Mouse (Mus musculus): ENCODE measurements around the gene A530084C06Rik. TPM values are rescaled to one million over a fixed set of nuclear protein-coding genes. Genes with fewer than 3 reads are reported as not detected.

The A530084C06Rik gene
- not detected in 2 replicates for polyA plus RNA-seq (2012; ENCODE audit: insufficient read depth, insufficient read length, missing spikeins)

- Histone ChIP-seq H3K27ac (ENCODE audit: insufficient read depth, low read depth, low read length) (no peak within 1 kb of the TSS), H3K4me3 (ENCODE audit: insufficient read depth, low read length) (peak within 1 kb of the TSS; percentile 30), H3K4me1 (ENCODE audit: control insufficient read depth, insufficient read depth, low read length) (no peaks in the 10 kb centered on the region; the same call in 1 of the 2 replicates)
- TF ChIP-seq CTCF (IDR thresholded peaks at IDR 0.05; ENCODE audit: low read depth, low read length) (no peak), POLR2A (IDR thresholded peaks at IDR 0.05; ENCODE audit: borderline replicate concordance, low read depth, low read length) (no peak)
Observed at GRCm38 (mm10) chr13:31558521-31559418, at the start of gene A530084C06Rik. TSS of gene A530084C06Rik (minus strand) at chr13:31559333.

- H3K27ac ChIP-seq (ENCODE audit: insufficient read depth, low read depth, low read length) = no peak overlapping the region
- no peak for TF ChIP-seq CTCF (IDR thresholded peaks at IDR 0.05; ENCODE audit: low read depth, low read length)
- TF ChIP-seq POLR2A (IDR thresholded peaks at IDR 0.05; ENCODE audit: borderline replicate concordance, low read depth, low read length) = no peak
- H3K4me3 ChIP-seq (ENCODE audit: insufficient read depth, low read length) = no peak overlapping the region
- no peaks in the 10 kb centered on the region for H3K4me1 ChIP-seq (ENCODE audit: control insufficient read depth, insufficient read depth, low read length)
Observed at GRCm38 (mm10) chr13:31603964-31604363, 44.8 kb upstream of the A530084C06Rik start.

DNA sequence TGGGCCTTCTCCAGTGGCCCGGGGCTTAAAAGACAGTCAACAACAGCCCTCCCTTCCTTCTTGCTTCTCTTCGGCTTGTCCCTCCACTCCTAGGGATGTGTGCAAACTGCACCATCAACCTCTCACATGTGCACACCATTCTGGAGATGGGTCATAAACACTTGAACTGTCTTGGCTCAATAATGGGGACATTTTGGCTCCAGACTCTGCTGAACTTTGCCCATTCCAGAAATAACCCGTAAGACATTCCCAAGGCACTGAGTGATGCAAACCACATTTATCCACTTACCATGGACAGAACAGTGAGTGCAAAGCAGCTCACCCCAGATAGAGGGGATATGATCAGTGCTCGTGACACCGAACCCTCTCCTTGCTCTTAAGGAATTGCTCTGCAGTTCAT is 40.4 kb upstream of the A530084C06Rik start:
- no peak overlapping the region for H3K4me3 ChIP-seq (ENCODE audit: insufficient read depth, low read length)
- no peak overlapping the region for H3K27ac ChIP-seq (ENCODE audit: insufficient read depth, low read depth, low read length)
- TF ChIP-seq CTCF (IDR thresholded peaks at IDR 0.05; ENCODE audit: low read depth, low read length) (no peak), POLR2A (IDR thresholded peaks at IDR 0.05; ENCODE audit: borderline replicate concordance, low read depth, low read length) (no peak)
- no peaks in the 10 kb centered on the region for H3K4me1 ChIP-seq (ENCODE audit: control insufficient read depth, insufficient read depth, low read length)

GRCm38 (mm10) chr13:31587341-31587740 is 28.2 kb upstream of the A530084C06Rik start:
- no peak for TF ChIP-seq POLR2A (IDR thresholded peaks at IDR 0.05; ENCODE audit: borderline replicate concordance, low read depth, low read length)
- no peak for TF ChIP-seq CTCF (IDR thresholded peaks at IDR 0.05; ENCODE audit: low read depth, low read length)
- Histone ChIP-seq H3K4me1 (ENCODE audit: control insufficient read depth, insufficient read depth, low read length) (no peaks in the 10 kb centered on the region), H3K4me3 (ENCODE audit: insufficient read depth, low read length) (no peak overlapping the region), H3K27ac (ENCODE audit: insufficient read depth, low read depth, low read length) (no peak overlapping the region)

GRCm38 (mm10) chr13:31579866-31580265 is 20.7 kb upstream of the A530084C06Rik start:
- TF ChIP-seq CTCF (IDR thresholded peaks at IDR 0.05; ENCODE audit: low read depth, low read length) (no peak), POLR2A (IDR thresholded peaks at IDR 0.05; ENCODE audit: borderline replicate concordance, low read depth, low read length) (no peak)
- Histone ChIP-seq H3K4me1 (ENCODE audit: control insufficient read depth, insufficient read depth, low read length) (no peaks in the 10 kb centered on the region), H3K27ac (ENCODE audit: insufficient read depth, low read depth, low read length) (no peak overlapping the region), H3K4me3 (ENCODE audit: insufficient read depth, low read length) (no peak overlapping the region)

DNA sequence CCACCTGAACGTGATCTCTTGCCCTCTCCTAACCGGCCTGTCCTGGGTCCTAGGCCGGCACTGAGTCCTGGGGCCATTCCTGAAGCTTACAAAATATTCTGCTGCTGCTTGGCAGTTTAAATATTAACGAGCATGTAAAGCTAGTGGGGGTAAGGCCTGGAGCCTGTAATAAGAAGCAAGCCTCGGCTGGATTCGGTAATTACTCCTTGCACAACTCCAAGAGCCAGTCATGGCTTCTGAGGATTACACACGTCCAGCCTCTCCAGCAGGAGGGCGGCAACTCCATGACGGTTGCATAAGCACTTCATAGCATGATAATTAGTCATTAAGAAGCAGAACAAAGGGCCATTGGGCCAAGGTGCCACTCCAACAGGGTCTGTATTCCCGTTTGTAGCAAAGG is 19.3 kb upstream of the A530084C06Rik start:
- no peak overlapping the region for H3K27ac ChIP-seq (ENCODE audit: insufficient read depth, low read depth, low read length)
- no peak overlapping the region for H3K4me3 ChIP-seq (ENCODE audit: insufficient read depth, low read length)
- no peak for TF ChIP-seq CTCF (IDR thresholded peaks at IDR 0.05; ENCODE audit: low read depth, low read length)
- no peak for TF ChIP-seq POLR2A (IDR thresholded peaks at IDR 0.05; ENCODE audit: borderline replicate concordance, low read depth, low read length)
- H3K4me1 ChIP-seq (ENCODE audit: control insufficient read depth, insufficient read depth, low read length) = no peaks in the 10 kb centered on the region

- no peak overlapping the region for H3K4me3 ChIP-seq (ENCODE audit: insufficient read depth, low read length)
Observed at GRCm38 (mm10) chr13:31577576-31577975, 18.4 kb upstream of the A530084C06Rik start.

GRCm38 (mm10) chr13:31576696-31577095 is 17.6 kb upstream of the A530084C06Rik start:
- no peak for TF ChIP-seq POLR2A (IDR thresholded peaks at IDR 0.05; ENCODE audit: borderline replicate concordance, low read depth, low read length)
- no peak for TF ChIP-seq CTCF (IDR thresholded peaks at IDR 0.05; ENCODE audit: low read depth, low read length)
- Histone ChIP-seq H3K4me3 (ENCODE audit: insufficient read depth, low read length) (no peak overlapping the region), H3K27ac (ENCODE audit: insufficient read depth, low read depth, low read length) (no peak overlapping the region), H3K4me1 (ENCODE audit: control insufficient read depth, insufficient read depth, low read length) (no peaks in the 10 kb centered on the region)

More at GRCm38 (mm10) chr13:31577576-31577975, 18.4 kb upstream of the A530084C06Rik start:
- Histone ChIP-seq H3K4me1 (ENCODE audit: control insufficient read depth, insufficient read depth, low read length) (no peaks in the 10 kb centered on the region), H3K27ac (ENCODE audit: insufficient read depth, low read depth, low read length) (no peak overlapping the region)
- TF ChIP-seq CTCF (IDR thresholded peaks at IDR 0.05; ENCODE audit: low read depth, low read length) (no peak), POLR2A (IDR thresholded peaks at IDR 0.05; ENCODE audit: borderline replicate concordance, low read depth, low read length) (no peak)

DNA sequence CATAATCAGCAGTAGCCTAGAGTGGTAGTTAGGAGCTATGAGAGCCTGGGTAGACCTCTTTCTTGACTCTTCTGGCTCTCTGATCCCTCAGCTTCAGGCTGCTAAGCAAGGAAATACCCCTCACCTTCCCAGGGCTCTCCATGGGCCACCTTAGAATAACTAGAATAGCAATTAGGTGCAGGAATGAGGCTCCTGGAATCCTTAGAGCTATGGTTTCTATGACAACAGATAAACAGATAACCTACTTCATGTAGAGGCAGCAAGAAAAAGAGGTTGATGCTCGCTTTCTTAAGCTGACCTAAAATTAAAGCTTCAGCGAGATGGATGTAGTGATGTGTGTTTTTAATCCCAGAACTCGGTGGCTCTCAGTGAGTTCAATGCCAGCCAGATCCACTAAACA is 15.5 kb upstream of the A530084C06Rik start:
- Histone ChIP-seq H3K4me3 (ENCODE audit: insufficient read depth, low read length) (no peak overlapping the region), H3K27ac (ENCODE audit: insufficient read depth, low read depth, low read length) (no peak overlapping the region), H3K4me1 (ENCODE audit: control insufficient read depth, insufficient read depth, low read length) (no peaks in the 10 kb centered on the region)
- TF ChIP-seq POLR2A (IDR thresholded peaks at IDR 0.05; ENCODE audit: borderline replicate concordance, low read depth, low read length) = no peak
- no peak for TF ChIP-seq CTCF (IDR thresholded peaks at IDR 0.05; ENCODE audit: low read depth, low read length)

DNA sequence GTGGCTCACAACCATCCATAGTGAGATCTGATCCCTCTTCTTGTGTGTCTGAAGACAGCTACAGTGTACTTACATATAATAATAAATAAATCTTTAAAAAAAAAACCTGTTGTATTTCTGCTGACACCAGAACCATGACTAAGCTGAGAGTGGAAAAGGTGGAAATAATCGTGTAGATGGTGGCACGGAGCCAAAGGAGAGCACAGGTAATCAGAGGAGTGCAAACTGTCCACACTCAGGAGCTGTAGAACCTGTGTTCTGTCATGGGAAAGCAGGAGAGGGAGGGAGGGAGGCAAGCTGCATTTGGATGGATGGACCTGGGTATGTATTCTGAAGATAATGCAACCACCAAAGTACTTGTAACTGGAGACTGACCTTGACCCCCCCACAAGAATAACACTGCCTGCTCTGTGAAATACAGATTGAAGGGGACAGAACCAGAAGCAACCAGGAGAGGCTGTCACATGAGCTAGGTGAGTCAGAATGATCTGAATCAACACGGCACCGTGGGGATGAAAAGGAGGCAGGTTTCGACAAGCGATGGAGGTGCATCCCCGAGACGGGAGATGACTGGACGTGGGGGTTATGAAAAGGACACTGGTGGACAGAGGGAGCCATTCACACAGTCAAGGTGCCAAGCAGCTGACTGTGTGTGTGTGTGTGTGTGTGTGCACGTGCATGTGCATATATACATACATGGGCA is 13.8 kb upstream of the A530084C06Rik start:
- Histone ChIP-seq H3K27ac (ENCODE audit: insufficient read depth, low read depth, low read length) (no peak overlapping the region), H3K4me1 (ENCODE audit: control insufficient read depth, insufficient read depth, low read length) (no peaks in the 10 kb centered on the region), H3K4me3 (ENCODE audit: insufficient read depth, low read length) (no peak overlapping the region)
- no peak for TF ChIP-seq CTCF (IDR thresholded peaks at IDR 0.05; ENCODE audit: low read depth, low read length)
- TF ChIP-seq POLR2A (IDR thresholded peaks at IDR 0.05; ENCODE audit: borderline replicate concordance, low read depth, low read length) = no peak
